Mouse (Mus musculus) forebrain, embryonic 11.5 days (tissue): Measurements from ENCODE around the gene Asic2. TPM values are rescaled to one million over a fixed set of nuclear protein-coding genes. Genes with fewer than 3 reads are reported as not detected.

Experiments used
- ATAC-seq: fragments of 200-750 bp; cut with Nextera tagmentation; replicated peaks from 2 replicates; pipeline ENCODE4 v1.8.0; 2017; ENCODE audit warnings: moderate TSS enrichment; ENCODE audit not compliant: low FRiP score
- DNase-seq: peaks from one replicate; pipeline ENCODE4 v3.0.0-alpha.2; 2017; ENCODE audit warnings: low spot score
- H3K27ac ChIP-seq: fragments of 300-500 bp; sonication (generic); 2 replicates; pipeline ENCODE4 v1.5.1; 2014; ENCODE audit warnings: low read depth, low read length
- H3K27me3 ChIP-seq: fragments of 300-500 bp; sonication (generic); 2 replicates; pipeline ENCODE4 v1.6.1; 2014; ENCODE audit warnings: mild to moderate bottlenecking, low read length, mixed read lengths; ENCODE audit not compliant: control insufficient read depth, insufficient read depth
- H3K36me3 ChIP-seq: fragments of 300-500 bp; sonication (generic); 2 replicates; pipeline ENCODE4 v1.6.1; 2014; ENCODE audit warnings: mild to moderate bottlenecking, low read length, moderate library complexity, mixed read lengths; ENCODE audit not compliant: control insufficient read depth, insufficient read depth
- H3K4me1 ChIP-seq: fragments of 300-500 bp; sonication (generic); replicated peaks from 2 replicates; pipeline ENCODE4 v1.6.1; 2014; ENCODE audit warnings: low read length, mixed read lengths; ENCODE audit not compliant: control insufficient read depth, insufficient read depth
- H3K4me2 ChIP-seq: fragments of 300-500 bp; sonication (generic); 2 replicates; pipeline ENCODE4 v1.6.1; 2014; ENCODE audit warnings: low read depth, mild to moderate bottlenecking, low read length, moderate library complexity, mixed read lengths; ENCODE audit not compliant: severe bottlenecking
- H3K4me3 ChIP-seq: fragments of 300-500 bp; sonication (generic); 2 replicates; pipeline ENCODE4 v1.5.1; 2014; ENCODE audit warnings: low read depth, low read length
- H3K9ac ChIP-seq: fragments of 300-500 bp; sonication (generic); 2 replicates; pipeline ENCODE4 v1.6.1; 2014; ENCODE audit warnings: low read length
- H3K9me3 ChIP-seq: fragments of 300-500 bp; sonication (generic); 2 replicates; pipeline ENCODE4 v1.6.1; 2016; ENCODE audit warnings: low read length, mixed read lengths; ENCODE audit not compliant: control insufficient read depth
- WGBS: fragments of 180-500 bp; shearing (Covaris S2); extraction: QIAGEN DNeasy Blood & Tissue Kit; methylation state at CpG from one replicate; pipeline ENCODE4 v1.1.7; 2014; 5-methylcytosine and 5-hydroxymethylcytosine counted together
- polyA plus RNA-seq: library from polyadenylated mRNA; unstranded; fragments of >200 nt; fragmentation: Nextera tagmentation; extraction: Ambion mirVana; gene quantifications from 2 replicates; pipeline ENCODE4 v1.2.1, GENCODE M21; 2014

Asic2 gene
- polyA plus RNA-seq, 1 experiment from 2014 or later = 0.94 TPM

DNA sequence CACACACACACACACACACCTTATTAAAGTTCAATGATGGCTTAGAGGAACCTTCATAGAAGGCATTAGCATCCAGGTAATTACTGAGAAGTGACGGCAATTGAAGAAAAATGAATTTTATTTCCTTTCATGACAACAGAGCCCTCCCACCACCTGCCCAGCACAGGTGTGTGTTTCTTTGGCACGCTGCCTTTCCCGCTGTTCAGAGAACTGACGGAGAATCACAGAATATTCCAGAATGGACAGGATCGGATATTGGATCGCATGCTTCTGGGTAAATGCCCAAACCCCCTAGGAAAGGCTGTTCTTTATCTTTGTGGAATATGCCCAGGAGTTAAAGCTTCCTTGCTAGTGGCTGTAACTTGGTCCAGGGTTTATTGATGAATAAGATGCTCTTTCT lies 954.8 kb downstream of the Asic2 start:
- Histone ChIP-seq H3K4me3 (no peak overlapping the region), H3K4me1 (no peaks in the 10 kb centered on the region), H3K9ac (no peak overlapping the region), H3K36me3 (no peaks in the 10 kb centered on the region), H3K9me3 (no peaks in the 10 kb centered on the region), H3K27ac (no peak overlapping the region), H3K27me3 (no peaks in the 10 kb centered on the region), H3K4me2 (no peak overlapping the region)
- ATAC-seq = no peak
- 92% methylated on average over 6 of the region's 6 CpGs for WGBS
- no peak for DNase-seq

GRCm38 (mm10) chr11:81010766-81011165 lies 957.5 kb downstream of the Asic2 start:
- H3K27me3 ChIP-seq = no peaks in the 10 kb centered on the region
- no peak overlapping the region for H3K4me2 ChIP-seq
- H3K36me3 ChIP-seq = no peaks in the 10 kb centered on the region
- no peak for ATAC-seq
- no peak for DNase-seq
- no peak overlapping the region for H3K4me3 ChIP-seq
- H3K9me3 ChIP-seq = no peaks in the 10 kb centered on the region
- 77% methylated on average over 7 of the region's 7 CpGs for WGBS
- H3K9ac ChIP-seq = no peak overlapping the region
- H3K27ac ChIP-seq = no peak overlapping the region
- no peaks in the 10 kb centered on the region for H3K4me1 ChIP-seq

- Histone ChIP-seq H3K27me3 (no peaks in the 10 kb centered on the region), H3K4me2 (no peak overlapping the region), H3K27ac (no peak overlapping the region), H3K4me1 (no peaks in the 10 kb centered on the region), H3K9ac (no peak overlapping the region), H3K4me3 (no peak overlapping the region), H3K9me3 (no peaks in the 10 kb centered on the region), H3K36me3 (no peaks in the 10 kb centered on the region)
- 89% methylated on average over 12 of the region's 12 CpGs for WGBS
- no peak for ATAC-seq
- DNase-seq = no peak
Measured at GRCm38 (mm10) chr11:81009366-81009765, 958.9 kb downstream of the Asic2 start.

DNA sequence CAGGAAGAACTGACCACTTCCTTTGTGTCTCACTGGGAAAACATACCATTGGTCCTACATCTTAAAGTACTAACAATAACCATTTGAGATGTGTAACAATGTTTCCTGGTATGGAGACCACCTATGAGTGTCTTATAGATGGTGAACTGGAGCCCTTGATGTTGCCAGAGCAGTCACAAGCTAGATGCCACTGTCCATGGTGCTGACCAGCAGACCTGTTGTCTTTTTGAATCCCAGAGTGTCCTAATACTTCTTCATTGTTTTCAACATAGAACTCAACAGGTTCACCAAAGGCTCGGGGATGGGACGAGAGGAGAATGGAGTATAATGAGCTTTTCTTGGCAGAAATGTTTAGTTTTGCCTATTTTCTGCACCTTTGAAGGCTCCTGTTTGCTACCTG lies 962.4 kb downstream of the Asic2 start:
- whole genome bisulfite sequencing = 73% methylated on average over 2 of the region's 2 CpGs
- Histone ChIP-seq H3K36me3 (no peaks in the 10 kb centered on the region), H3K9me3 (no peaks in the 10 kb centered on the region), H3K27me3 (no peaks in the 10 kb centered on the region), H3K4me2 (no peak overlapping the region), H3K27ac (no peak overlapping the region), H3K9ac (no peak overlapping the region), H3K4me1 (no peaks in the 10 kb centered on the region), H3K4me3 (no peak overlapping the region)
- no peak for ATAC-seq
- DNase-seq = peak; percentile 75

GRCm38 (mm10) chr11:81002769-81003430 lies 965.4 kb downstream of the Asic2 start:
- DNase-seq (no peak), ATAC-seq (no peak)
- Histone ChIP-seq H3K4me2 (no peak overlapping the region), H3K27me3 (no peaks in the 10 kb centered on the region), H3K4me1 (no peaks in the 10 kb centered on the region), H3K4me3 (no peak overlapping the region), H3K9ac (no peak overlapping the region), H3K9me3 (no peaks in the 10 kb centered on the region), H3K27ac (no peak overlapping the region), H3K36me3 (no peaks in the 10 kb centered on the region)
- WGBS = 43% methylated on average over 10 of the region's 10 CpGs

- Histone ChIP-seq H3K27ac (no peak overlapping the region), H3K36me3 (no peaks in the 10 kb centered on the region), H3K27me3 (no peaks in the 10 kb centered on the region), H3K4me3 (no peak overlapping the region), H3K4me1 (no peaks in the 10 kb centered on the region), H3K9me3 (no peaks in the 10 kb centered on the region), H3K4me2 (no peak overlapping the region), H3K9ac (no peak overlapping the region)
- WGBS = 86% methylated on average over 5 of the region's 5 CpGs
- ATAC-seq (no peak), DNase-seq (no peak)
Measured at GRCm38 (mm10) chr11:80995621-80996020, 972.6 kb downstream of the Asic2 start.

GRCm38 (mm10) chr11:80983530-80983929 lies 984.7 kb downstream of the Asic2 start:
- Histone ChIP-seq H3K4me1 (no peaks in the 10 kb centered on the region), H3K36me3 (no peaks in the 10 kb centered on the region), H3K4me3 (no peak overlapping the region), H3K4me2 (no peak overlapping the region), H3K27ac (no peak overlapping the region), H3K9ac (no peak overlapping the region), H3K9me3 (no peaks in the 10 kb centered on the region), H3K27me3 (no peaks in the 10 kb centered on the region)
- ATAC-seq = no peak
- no peak for DNase-seq
- WGBS = 78% methylated on average over 5 of the region's 5 CpGs

GRCm38 (mm10) chr11:80976239-80976855 lies 991.9 kb downstream of the Asic2 start:
- H3K9ac ChIP-seq = no peak overlapping the region
- no peak overlapping the region for H3K27ac ChIP-seq
- DNase-seq (no peak), ATAC-seq (no peak)
- 79% methylated on average over 9 of the region's 9 CpGs for WGBS
- no peaks in the 10 kb centered on the region for H3K36me3 ChIP-seq
- no peaks in the 10 kb centered on the region for H3K27me3 ChIP-seq
- no peak overlapping the region for H3K4me3 ChIP-seq
- H3K4me2 ChIP-seq = no peak overlapping the region
- no peaks in the 10 kb centered on the region for H3K4me1 ChIP-seq
- no peaks in the 10 kb centered on the region for H3K9me3 ChIP-seq

- 90% methylated on average over 5 of the region's 5 CpGs for WGBS
- no peak for ATAC-seq
Measured at GRCm38 (mm10) chr11:80974616-80975015, 993.6 kb downstream of the Asic2 start.

More at GRCm38 (mm10) chr11:80974616-80975015, 993.6 kb downstream of the Asic2 start:
- Histone ChIP-seq H3K4me3 (no peak overlapping the region), H3K4me1 (no peaks in the 10 kb centered on the region), H3K9me3 (no peaks in the 10 kb centered on the region), H3K9ac (no peak overlapping the region), H3K27me3 (no peaks in the 10 kb centered on the region), H3K4me2 (no peak overlapping the region), H3K36me3 (no peaks in the 10 kb centered on the region), H3K27ac (no peak overlapping the region)
- no peak for DNase-seq
